Mouse (Mus musculus) sigmoid colon, adult 10 weeks (tissue): ENCODE data around the gene Srms. TPM values are rescaled to one million over a fixed set of nuclear protein-coding genes. Genes with fewer than 3 reads are reported as not detected.

Source experiments
- polyA plus RNA-seq: library from polyadenylated mRNA; stranded (reverse); fragments of 350-450 nt; fragmentation: Illumina TruSeq; extraction: RNeasy Lipid Tissue Mini Kit (QIAGEN cat#74804); gene quantifications from one replicate; pipeline ENCODE4 v1.2.3, GENCODE M21; 2014; ENCODE audit warnings: low read depth, low replicate concordance

Gene Srms
- polyA plus RNA-seq, result not detected

GRCm38 (mm10) chr2:181213021-181213445 is at the start of gene Srms:
Gene Srms, minus strand, starts transcription at chr2:181213185.

GRCm38 (mm10) chr2:181241602-181242313 is 28.8 kb upstream of the Srms start, which contains the start of gene Helz2:
Gene Helz2, minus strand, starts transcription at chr2:181242027.

GRCm38 (mm10) chr2:181219538-181220216 is 6.7 kb upstream of the Srms start, which contains the start of gene Fndc11:
Gene Fndc11, plus strand, starts transcription at chr2:181220013.

GRCm38 (mm10) chr2:181202422-181202821 is 10.6 kb downstream of the Srms start, which contains the start of gene Ptk6:
Gene Ptk6, minus strand, starts transcription at chr2:181202789.

GRCm38 (mm10) chr2:181187121-181188000 is 25.6 kb downstream of the Srms start, which contains the start of gene Ppdpf:
Gene Ppdpf, plus strand, starts transcription at chr2:181187247.

GRCm38 (mm10) chr2:181156248-181157121 is 56.5 kb downstream of the Srms start, which contains the start of gene Eef1a2:
Gene Eef1a2, minus strand, starts transcription at chr2:181157014.

Other genes starting within 250 kb of the Srms start
- 10.4 TPM for gene Arfgap1, start 246.0 kb downstream of the Srms start, polyA plus RNA-seq
- gene Col20a1, start 226.7 kb downstream of the Srms start, polyA plus RNA-seq, result 0.16 TPM
- not detected for gene Chrna4, start 169.6 kb downstream of the Srms start, polyA plus RNA-seq
- gene Kcnq2, start 77.9 kb downstream of the Srms start, polyA plus RNA-seq, result 0.85 TPM
- gene Eef1a2, start 56.2 kb downstream of the Srms start, polyA plus RNA-seq, result not detected
- 12.4 TPM for gene Ppdpf, start 25.9 kb downstream of the Srms start, polyA plus RNA-seq
- gene Ptk6, start 10.4 kb downstream of the Srms start, polyA plus RNA-seq, result 8.2 TPM
- not detected for gene Fndc11, start 6.8 kb upstream of the Srms start, polyA plus RNA-seq
- gene Helz2, start 28.8 kb upstream of the Srms start, polyA plus RNA-seq, result 4.2 TPM
- gene Gmeb2, start 74.8 kb upstream of the Srms start, polyA plus RNA-seq, result 15.3 TPM
- 0.82 TPM for gene Stmn3, start 101.3 kb upstream of the Srms start, polyA plus RNA-seq
- gene Rtel1, start 106.6 kb upstream of the Srms start, polyA plus RNA-seq, result 11.0 TPM
- gene Zgpat, start 151.7 kb upstream of the Srms start, polyA plus RNA-seq, result 2.1 TPM
- gene Arfrp1, start 152.2 kb upstream of the Srms start, polyA plus RNA-seq, result 44.4 TPM
- gene Lime1, start 166.9 kb upstream of the Srms start, polyA plus RNA-seq, result 1.2 TPM
- gene Zbtb46, start 246.2 kb upstream of the Srms start, polyA plus RNA-seq, result 1.5 TPM